Comparison of ENCODE assay signal across 19 mouse cellular contexts in genomic region chr14:59548532-59548931, GRCm38 (mm10). TPM values are rescaled to one million over a fixed set of nuclear protein-coding genes. Genes with fewer than 3 reads are reported as not detected.
A peak's percentile ranks its signal among the peaks of the same experiment; 100 is the strongest.
DNase-seq lines count a peak whose midpoint lies in the region; ATAC-seq and TF ChIP-seq lines count a peak whose summit lies in the region.
"Had no signal": no experiment of that assay in that cellular context is flagged by ENCODE, and none has a peak within 500 bp of the region (broad histone marks: within the 10 kb centered on the region; RNA-seq: fewer than 3 reads in every experiment).

No protein-coding gene starts in this region.

- no peak for DNase-seq in cerebellum, adult 2 months
- DNase-seq in cerebellum, postnatal 10 days = no peak
- no peak for DNase-seq in hindbrain, embryonic 11.5 days (ENCODE audit: low spot score)
- no peak for DNase-seq in lung, adult 18-20 months
- DNase-seq in kidney, adult 18-20 months = no peak
- DNase-seq: lung, adult 2 months; thymus, postnatal 14 days had no signal

- TF ChIP-seq CTCF in cerebellum, adult 2 months (IDR thresholded peaks at IDR 0.05; ENCODE audit: borderline replicate concordance, insufficient read depth, low read depth, low read length) = no peak

- H3K4me3 ChIP-seq in cerebellum, adult 2 months (replicated peaks; ENCODE audit: insufficient read depth, low read depth, low read length) = no peak overlapping the region
- H3K4me3 ChIP-seq in hindbrain, embryonic 15.5 days = no peak overlapping the region
- H3K4me3 ChIP-seq in hindbrain, embryonic 11.5 days (ENCODE audit: low read depth, low read length) = no peak overlapping the region
- no peak overlapping the region for H3K4me3 ChIP-seq in lung, embryonic 15.5 days
- no peak overlapping the region for H3K4me3 ChIP-seq in stomach, embryonic 14.5 days (ENCODE audit: low read depth, low read length)
- H3K4me3 ChIP-seq: embryonic facial prominence, embryonic 10.5 days; heart, embryonic 13.5 days; intestine, embryonic 15.5 days; midbrain, embryonic 10.5 days; neural tube, embryonic 15.5 days; stomach, embryonic 15.5 days had no signal

- H3K4me2 ChIP-seq in hindbrain, embryonic 15.5 days = no peak overlapping the region
- no peak overlapping the region for H3K4me2 ChIP-seq in hindbrain, embryonic 11.5 days (replicated peaks; ENCODE audit: low read depth, low read length)
- no peak overlapping the region for H3K4me2 ChIP-seq in lung, embryonic 15.5 days
- no peak overlapping the region for H3K4me2 ChIP-seq in stomach, embryonic 14.5 days (replicated peaks; ENCODE audit: low read depth, low read length)
- H3K4me2 ChIP-seq: heart, embryonic 13.5 days; hindbrain, embryonic 14.5 days; intestine, embryonic 15.5 days; liver, embryonic 11.5 days; neural tube, embryonic 15.5 days; stomach, embryonic 15.5 days had no signal

- H3K27me3 ChIP-seq in cerebellum, adult 2 months (ENCODE audit: control insufficient read depth, insufficient read depth, low read length) = no peaks in the 10 kb centered on the region
- no peaks in the 10 kb centered on the region for H3K27me3 ChIP-seq in hindbrain, embryonic 15.5 days
- H3K27me3 ChIP-seq in hindbrain, embryonic 11.5 days (ENCODE audit: control insufficient read depth, insufficient read depth, low read length) = no peaks in the 10 kb centered on the region
- H3K27me3 ChIP-seq in lung, embryonic 15.5 days = no peaks in the 10 kb centered on the region
- H3K27me3 ChIP-seq in stomach, embryonic 14.5 days (ENCODE audit: control insufficient read depth, insufficient read depth, low read length) = no peaks in the 10 kb centered on the region
- H3K27me3 ChIP-seq: heart, embryonic 13.5 days; intestine, embryonic 15.5 days; neural tube, embryonic 15.5 days; stomach, embryonic 15.5 days had no signal

- no peaks in the 10 kb centered on the region for H3K36me3 ChIP-seq in hindbrain, embryonic 15.5 days
- H3K36me3 ChIP-seq in hindbrain, embryonic 11.5 days (ENCODE audit: control insufficient read depth, insufficient read depth, low read length) = no peaks in the 10 kb centered on the region
- no peaks in the 10 kb centered on the region for H3K36me3 ChIP-seq in lung, embryonic 15.5 days
- H3K36me3 ChIP-seq in stomach, embryonic 14.5 days (ENCODE audit: control insufficient read depth, insufficient read depth, low read length) = no peaks in the 10 kb centered on the region
- H3K36me3 ChIP-seq: embryonic facial prominence, embryonic 10.5 days; heart, embryonic 13.5 days; intestine, embryonic 15.5 days; midbrain, embryonic 10.5 days; neural tube, embryonic 15.5 days; stomach, embryonic 15.5 days had no signal

- H3K9me3 ChIP-seq in hindbrain, embryonic 15.5 days = no peaks in the 10 kb centered on the region
- H3K9me3 ChIP-seq in hindbrain, embryonic 11.5 days (ENCODE audit: control insufficient read depth, low read length) = no peaks in the 10 kb centered on the region
- H3K9me3 ChIP-seq in lung, embryonic 15.5 days = no peaks in the 10 kb centered on the region
- no peaks in the 10 kb centered on the region for H3K9me3 ChIP-seq in stomach, embryonic 14.5 days (ENCODE audit: control insufficient read depth, low read depth, low read length)
- H3K9me3 ChIP-seq: embryonic facial prominence, embryonic 10.5 days; heart, embryonic 13.5 days; intestine, embryonic 15.5 days; midbrain, embryonic 10.5 days; neural tube, embryonic 15.5 days; stomach, embryonic 15.5 days had no signal

- TF ChIP-seq POLR2A in cerebellum, adult 2 months (IDR thresholded peaks at IDR 0.05; ENCODE audit: borderline replicate concordance, insufficient read depth, low read length) = no peak

- H3K27ac ChIP-seq in cerebellum, adult 2 months (ENCODE audit: insufficient read depth, low read length) = peak overlapping the region; percentile 55; the same call in 1 of the 2 replicates
- H3K27ac ChIP-seq in hindbrain, embryonic 15.5 days (replicated peaks) = no peak overlapping the region
- H3K27ac ChIP-seq in hindbrain, embryonic 11.5 days (ENCODE audit: low read depth, low read length) = no peak overlapping the region
- peak overlapping the region; percentile 72 for H3K27ac ChIP-seq in lung, embryonic 15.5 days
- H3K27ac ChIP-seq in stomach, embryonic 14.5 days (ENCODE audit: low read length) = peak overlapping the region; percentile 13; the same call in 1 of the 2 replicates
- H3K27ac ChIP-seq: embryonic facial prominence, embryonic 10.5 days; heart, embryonic 13.5 days; hindbrain, embryonic 14.5 days; intestine, embryonic 15.5 days; neural tube, embryonic 15.5 days; stomach, embryonic 15.5 days had no signal

- 54% methylated on average over 2 of the region's 2 CpGs for WGBS in cerebellum, adult 2 months
- WGBS in hindbrain, embryonic 15.5 days = 50% methylated on average over 2 of the region's 2 CpGs
- 72% methylated on average over 2 of the region's 2 CpGs for WGBS in hindbrain, embryonic 11.5 days
- WGBS in lung, embryonic 15.5 days = 34% methylated on average over 2 of the region's 2 CpGs
- 27% methylated on average over 2 of the region's 2 CpGs for WGBS in stomach, embryonic 14.5 days

- no peak overlapping the region for H3K9ac ChIP-seq in hindbrain, embryonic 15.5 days
- H3K9ac ChIP-seq in hindbrain, embryonic 11.5 days (ENCODE audit: low read depth, low read length) = no peak overlapping the region
- no peak overlapping the region for H3K9ac ChIP-seq in lung, embryonic 15.5 days
- H3K9ac ChIP-seq in stomach, embryonic 14.5 days (replicated peaks; ENCODE audit: low read depth, low read length) = no peak overlapping the region
- H3K9ac ChIP-seq: heart, embryonic 13.5 days; hindbrain, embryonic 14.5 days; intestine, embryonic 15.5 days; neural tube, embryonic 15.5 days; stomach, embryonic 15.5 days had no signal

- no peaks in the 10 kb centered on the region for H3K4me1 ChIP-seq in cerebellum, adult 2 months (ENCODE audit: control insufficient read depth, insufficient read depth, low read length)
- no peaks in the 10 kb centered on the region for H3K4me1 ChIP-seq in hindbrain, embryonic 15.5 days (replicated peaks)
- H3K4me1 ChIP-seq in hindbrain, embryonic 11.5 days (replicated peaks; ENCODE audit: control insufficient read depth, insufficient read depth, low read length) = 0 out of 2 replicates have a peak, but pooled peaks cover 2% of the 10 kb centered on the region
- H3K4me1 ChIP-seq in lung, embryonic 15.5 days = peaks cover 22% of the 10 kb centered on the region
- H3K4me1 ChIP-seq in stomach, embryonic 14.5 days (ENCODE audit: control insufficient read depth, insufficient read depth, low read length) = peaks cover 3% of the 10 kb centered on the region; the same call in 1 of the 2 replicates
- H3K4me1 ChIP-seq: intestine, embryonic 15.5 days; neural tube, embryonic 15.5 days had no signal

- peak; percentile 59; the same call in 1 of the 2 replicates for ATAC-seq in hindbrain, embryonic 15.5 days (ENCODE audit: low FRiP score, low read depth)
- ATAC-seq in hindbrain, embryonic 11.5 days (ENCODE audit: low FRiP score) = no peak
- peak; percentile 12; the same call in 1 of the 2 replicates for ATAC-seq in lung, embryonic 15.5 days (ENCODE audit: borderline replicate concordance, extremely low read depth, low FRiP score, low TSS enrichment)
- ATAC-seq in stomach, embryonic 14.5 days (ENCODE audit: insufficient number of reproducible peaks, insufficient read depth, low FRiP score, low read depth) = no peak
- ATAC-seq: forebrain, embryonic 16.5 days; intestine, embryonic 15.5 days had no signal

RNA-seq across cellular contexts. Expression of gene Cdadc1, which starts 49.2 kb away (rescaled TPM):
- polyA plus RNA-seq in cerebellum, adult 2 months (2012; rRNA removed) = 38.6 and 39.0 TPM in 2 replicates
- polyA plus RNA-seq in hindbrain, embryonic 15.5 days (2015; fragmentation: Nextera tagmentation; extraction: Ambion mirVana) = 30.1 and 32.4 TPM in 2 replicates
- polyA plus RNA-seq in hindbrain, embryonic 11.5 days (2014; fragmentation: Nextera tagmentation; extraction: Ambion mirVana) = 31.0 and 33.3 TPM in 2 replicates
- polyA plus RNA-seq in lung, embryonic 15.5 days (2015; fragmentation: Nextera tagmentation; extraction: Ambion mirVana) = 30.6 and 36.2 TPM in 2 replicates
- polyA plus RNA-seq in stomach, embryonic 14.5 days (2014; fragmentation: Nextera tagmentation; extraction: Ambion mirVana) = 41.7 and 42.7 TPM in 2 replicates

Comparison
In these comparisons a context has a peak if more than half of its experiments do, and no peak if none do; other contexts are left out.
1. ATAC-seq: peak in hindbrain, embryonic 15.5 days (single experiment) and lung, embryonic 15.5 days (single experiment); none in hindbrain, embryonic 11.5 days (single experiment) and stomach, embryonic 14.5 days (single experiment).
2. H3K27ac ChIP-seq: peak in cerebellum, adult 2 months (single experiment), lung, embryonic 15.5 days (single experiment) and stomach, embryonic 14.5 days (single experiment); none in hindbrain, embryonic 15.5 days (single experiment) and hindbrain, embryonic 11.5 days (single experiment).